Mouse (Mus musculus): ENCODE results near the gene Gtdc1.
"Not testable (repeated sequence)": the region's sequence is repeated elsewhere in the genome, so short reads cannot be mapped to it uniquely, and the experiment has no call there.

The Gtdc1 gene

GRCm38 (mm10) chr2:44780961-44781360 lies 146.5 kb downstream of the Gtdc1 start:
- no peak for DNase-seq (ENCODE audit: low spot score)

GRCm38 (mm10) chr2:44763898-44764297 lies 163.6 kb downstream of the Gtdc1 start:
- DNase-seq (ENCODE audit: low spot score) = no peak

GRCm38 (mm10) chr2:44736618-44737017 lies 190.8 kb downstream of the Gtdc1 start:
- DNase-seq (ENCODE audit: low spot score) = no peak

- no peak for DNase-seq (ENCODE audit: low spot score)
Observed at GRCm38 (mm10) chr2:44721461-44721860, 206.0 kb downstream of the Gtdc1 start.

GRCm38 (mm10) chr2:44705883-44706615 lies 221.4 kb downstream of the Gtdc1 start:
- no peak for DNase-seq (ENCODE audit: low spot score)

- DNase-seq (ENCODE audit: low spot score) = no peak
Observed at GRCm38 (mm10) chr2:44700276-44700675, 227.2 kb downstream of the Gtdc1 start.

- no peak for DNase-seq (ENCODE audit: low spot score)
Observed at GRCm38 (mm10) chr2:44696441-44696840, 231.0 kb downstream of the Gtdc1 start.

- DNase-seq (ENCODE audit: low spot score) = no peak
Observed at GRCm38 (mm10) chr2:44693898-44694297, 233.6 kb downstream of the Gtdc1 start.

GRCm38 (mm10) chr2:44664049-44664448 lies 263.4 kb downstream of the Gtdc1 start:
- no peak for DNase-seq (ENCODE audit: low spot score)

- DNase-seq (ENCODE audit: low spot score) = no peak
Observed at GRCm38 (mm10) chr2:44659870-44660269, 267.6 kb downstream of the Gtdc1 start.

GRCm38 (mm10) chr2:44659011-44659410 lies 268.4 kb downstream of the Gtdc1 start:
- DNase-seq (ENCODE audit: low spot score) = no peak

- DNase-seq (ENCODE audit: low spot score) = no peak
Observed at GRCm38 (mm10) chr2:44648537-44648936, 278.9 kb downstream of the Gtdc1 start.

- no peak for DNase-seq (ENCODE audit: low spot score)
Observed at GRCm38 (mm10) chr2:44646398-44646797, 281.1 kb downstream of the Gtdc1 start.

GRCm38 (mm10) chr2:44639370-44639769 lies 288.1 kb downstream of the Gtdc1 start:
- DNase-seq (ENCODE audit: low spot score) = no peak

- DNase-seq (ENCODE audit: low spot score) = no peak
Observed at GRCm38 (mm10) chr2:44638157-44638556, 289.3 kb downstream of the Gtdc1 start.

GRCm38 (mm10) chr2:44633971-44634370 lies 293.5 kb downstream of the Gtdc1 start:
- DNase-seq (ENCODE audit: low spot score) = no peak

GRCm38 (mm10) chr2:44633064-44633463 lies 294.4 kb downstream of the Gtdc1 start:
- no peak for DNase-seq (ENCODE audit: low spot score)

- no peak for DNase-seq (ENCODE audit: low spot score)
Observed at GRCm38 (mm10) chr2:44632584-44632983, 294.9 kb downstream of the Gtdc1 start.

- no peak for DNase-seq (ENCODE audit: low spot score)
Observed at GRCm38 (mm10) chr2:44631064-44631463, 296.4 kb downstream of the Gtdc1 start.

GRCm38 (mm10) chr2:44628778-44629177 lies 298.7 kb downstream of the Gtdc1 start:
- no peak for DNase-seq (ENCODE audit: low spot score)

GRCm38 (mm10) chr2:44625154-44625553 lies 302.3 kb downstream of the Gtdc1 start:
- DNase-seq (ENCODE audit: low spot score) = no peak

- no peak for DNase-seq (ENCODE audit: low spot score)
Observed at GRCm38 (mm10) chr2:44622471-44622870, 305.0 kb downstream of the Gtdc1 start.

- not testable (repeated sequence) for DNase-seq (ENCODE audit: low spot score)
Observed at GRCm38 (mm10) chr2:44599653-44600052, 327.8 kb downstream of the Gtdc1 start.

- DNase-seq (ENCODE audit: low spot score) = no peak
Observed at GRCm38 (mm10) chr2:44594276-44594675, 333.2 kb downstream of the Gtdc1 start.
